Mouse (Mus musculus): ENCODE results near the gene Cd47. TPM values are rescaled to one million over a fixed set of nuclear protein-coding genes. Genes with fewer than 3 reads are reported as not detected.

Cd47 gene
- polyA plus RNA-seq (2014; fragmentation: Nextera tagmentation; extraction: Ambion mirVana), result 152 and 167 TPM in 2 replicates

DNA sequence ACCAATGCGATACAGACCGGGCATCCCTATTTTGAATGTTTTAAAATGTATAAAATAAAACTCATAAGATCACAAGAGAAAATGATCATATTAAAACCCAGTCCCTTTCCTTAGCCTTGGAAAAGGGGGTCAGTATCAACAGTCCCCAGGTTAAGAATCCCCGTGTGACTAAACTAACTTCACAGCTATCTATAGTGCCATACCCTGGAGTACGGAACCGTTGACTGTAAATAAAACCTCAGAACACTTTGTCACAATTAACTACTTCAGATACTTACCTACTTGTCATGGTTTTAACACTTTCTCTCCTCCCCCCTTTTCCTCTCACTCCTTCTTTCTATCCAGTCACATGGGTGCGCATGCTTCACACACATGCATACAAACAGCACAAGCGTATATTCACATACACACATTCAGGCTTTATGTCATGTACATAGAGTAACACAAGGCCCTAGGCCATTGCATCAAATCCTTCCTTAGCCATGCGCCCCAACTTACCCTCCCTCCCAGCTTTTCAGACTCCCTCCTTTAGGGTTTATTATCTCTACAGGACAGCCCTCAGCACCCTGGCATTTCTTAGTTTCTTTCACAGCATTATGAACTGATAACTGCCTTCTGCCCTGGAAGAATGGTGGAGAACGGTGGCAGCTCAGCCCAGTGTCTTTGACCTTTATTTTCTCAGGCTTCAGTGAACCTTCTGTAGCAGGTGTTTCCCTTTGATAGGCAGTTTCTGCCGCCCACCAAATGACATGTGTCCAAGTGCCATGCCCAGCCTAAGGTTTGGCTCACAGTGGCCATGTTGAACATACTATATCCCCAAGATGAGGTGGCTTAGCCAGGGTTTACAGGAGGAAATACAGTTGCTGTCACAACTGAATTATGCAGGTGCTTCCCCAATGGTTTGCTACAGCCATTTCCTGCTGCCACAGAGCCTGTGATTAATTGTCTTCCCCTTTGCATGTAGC is at the start of gene Cd47:
TSS of gene Cd47 (plus strand) at position 937 of the 965 bp plus-strand sequence.
- DNase-seq (ENCODE audit: low spot score) (no peak), ATAC-seq (ENCODE audit: low FRiP score) (no peak)
- 83% methylated on average over 10 of the region's 10 CpGs for WGBS
- no peak within 1 kb of the TSS for H3K4me2 ChIP-seq (replicated peaks)
- no peak within 1 kb of the TSS for H3K27ac ChIP-seq
- H3K27me3 ChIP-seq (ENCODE audit: control insufficient read depth, insufficient read depth, low read length), result no peaks in the 10 kb centered on the region
- H3K4me1 ChIP-seq (replicated peaks; ENCODE audit: control insufficient read depth, insufficient read depth, low read length), result peaks cover 20% of the 10 kb centered on the region
- no peak within 1 kb of the TSS for H3K4me3 ChIP-seq (replicated peaks; ENCODE audit: low read length)
- H3K9ac ChIP-seq, result no peak within 1 kb of the TSS
- no peaks in the 10 kb centered on the region for H3K9me3 ChIP-seq (ENCODE audit: control insufficient read depth, low read length)
- no peaks in the 10 kb centered on the region for H3K36me3 ChIP-seq (replicated peaks; ENCODE audit: control insufficient read depth, insufficient read depth)

DNA sequence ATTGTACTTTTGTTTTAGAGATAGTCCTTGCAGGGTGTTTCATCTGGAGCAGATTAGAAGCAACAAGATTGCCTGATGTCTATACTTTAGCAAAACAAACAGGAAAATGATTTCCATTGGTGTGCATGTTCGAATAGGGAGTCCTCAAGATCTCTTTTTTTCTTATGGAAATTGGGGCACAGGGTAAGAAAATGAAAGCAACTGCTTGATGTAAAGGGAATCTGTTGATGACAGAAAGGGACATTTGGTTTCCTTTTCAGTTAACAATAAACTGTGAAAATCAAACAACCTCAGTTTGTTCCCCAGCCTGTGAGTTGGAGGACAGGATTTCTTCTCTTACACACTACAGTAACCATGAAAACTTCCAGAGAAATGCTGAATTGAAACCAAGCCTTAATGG is 47.4 kb upstream of the Cd47 start:
- no peaks in the 10 kb centered on the region for H3K9me3 ChIP-seq (ENCODE audit: control insufficient read depth, low read length)
- 36% methylated on average over 1 of the region's 1 CpGs for WGBS
- no peaks in the 10 kb centered on the region for H3K4me1 ChIP-seq (replicated peaks; ENCODE audit: control insufficient read depth, insufficient read depth, low read length)
- ATAC-seq (ENCODE audit: low FRiP score) (no peak), DNase-seq (ENCODE audit: low spot score) (no peak)
- no peak overlapping the region for H3K4me3 ChIP-seq (replicated peaks; ENCODE audit: low read length)
- H3K4me2 ChIP-seq (replicated peaks), result no peak overlapping the region
- no peaks in the 10 kb centered on the region for H3K36me3 ChIP-seq (replicated peaks; ENCODE audit: control insufficient read depth, insufficient read depth)
- H3K27ac ChIP-seq, result peak overlapping the region; percentile 21; the same call in 1 of the 2 replicates
- H3K27me3 ChIP-seq (ENCODE audit: control insufficient read depth, insufficient read depth, low read length), result no peaks in the 10 kb centered on the region
- no peak overlapping the region for H3K9ac ChIP-seq

DNA sequence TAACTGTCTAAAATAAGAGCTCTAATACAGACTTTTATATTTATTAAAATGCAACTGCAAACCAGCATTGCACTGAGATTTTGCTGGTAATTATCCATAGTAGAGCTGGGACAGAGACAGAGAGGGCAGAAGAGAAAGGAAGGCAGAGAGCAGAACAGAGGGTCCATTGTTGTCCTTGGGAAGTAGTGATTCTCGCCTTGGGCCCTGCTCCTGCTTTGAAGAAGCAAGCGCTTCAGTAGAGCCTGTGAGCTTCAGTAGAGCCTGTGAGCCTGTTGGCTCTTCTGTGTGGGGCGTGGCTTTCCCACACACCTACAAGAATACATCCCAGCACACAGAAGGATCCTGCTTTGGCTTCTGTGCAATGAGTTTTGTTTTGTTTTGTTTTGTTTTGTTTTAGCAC is 47.0 kb upstream of the Cd47 start:
- Histone ChIP-seq H3K9me3 (ENCODE audit: control insufficient read depth, low read length) (no peaks in the 10 kb centered on the region), H3K36me3 (replicated peaks; ENCODE audit: control insufficient read depth, insufficient read depth) (no peaks in the 10 kb centered on the region), H3K27ac (peak overlapping the region; percentile 21; the same call in 1 of the 2 replicates), H3K9ac (no peak overlapping the region), H3K4me2 (replicated peaks) (no peak overlapping the region), H3K4me1 (replicated peaks; ENCODE audit: control insufficient read depth, insufficient read depth, low read length) (no peaks in the 10 kb centered on the region), H3K27me3 (ENCODE audit: control insufficient read depth, insufficient read depth, low read length) (no peaks in the 10 kb centered on the region), H3K4me3 (replicated peaks; ENCODE audit: low read length) (no peak overlapping the region)
- ATAC-seq (ENCODE audit: low FRiP score), result peak; percentile 64; the same call in 1 of the 2 replicates
- WGBS, result 39% methylated on average over 3 of the region's 3 CpGs
- DNase-seq (ENCODE audit: low spot score), result no peak

DNA sequence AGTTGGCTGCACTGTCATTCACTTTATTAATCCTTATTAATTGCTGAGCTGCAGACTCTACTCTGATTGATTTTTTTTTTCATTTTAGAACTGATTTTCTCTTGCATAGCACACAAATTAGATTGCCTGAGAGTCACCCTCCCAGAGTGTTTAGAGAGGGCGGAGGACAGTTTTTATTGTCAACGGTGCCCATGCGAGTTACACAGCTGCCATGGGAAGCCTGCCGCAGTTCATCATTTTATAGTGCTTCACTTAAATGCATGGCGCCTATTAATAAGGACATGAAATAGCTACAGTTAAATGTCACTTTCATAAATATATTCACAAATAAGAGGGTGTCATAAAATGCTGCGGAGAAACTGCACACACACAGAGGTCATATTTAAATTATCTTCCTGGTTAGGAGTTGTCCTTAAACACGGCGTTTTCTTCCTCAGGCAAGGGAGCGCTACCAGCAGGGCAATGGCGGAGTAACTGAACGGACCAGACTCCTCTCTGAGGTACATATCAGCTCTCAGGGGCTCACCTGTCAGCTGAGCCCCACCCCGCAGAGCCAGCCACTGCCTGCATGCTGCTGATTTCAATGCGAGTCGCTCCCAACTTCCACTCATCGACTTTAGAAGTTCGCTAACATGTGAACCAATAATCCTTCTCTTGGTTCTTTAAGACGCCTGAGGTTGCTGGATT is 39.7 kb upstream of the Cd47 start:
- ATAC-seq (ENCODE audit: low FRiP score) (no peak), DNase-seq (ENCODE audit: low spot score) (no peak)
- 75% methylated on average over 17 of the region's 17 CpGs for WGBS
- Histone ChIP-seq H3K9me3 (ENCODE audit: control insufficient read depth, low read length) (no peaks in the 10 kb centered on the region), H3K9ac (no peak overlapping the region), H3K4me2 (replicated peaks) (no peak overlapping the region), H3K4me1 (replicated peaks; ENCODE audit: control insufficient read depth, insufficient read depth, low read length) (no peaks in the 10 kb centered on the region), H3K27ac (no peak overlapping the region), H3K4me3 (replicated peaks; ENCODE audit: low read length) (no peak overlapping the region), H3K36me3 (replicated peaks; ENCODE audit: control insufficient read depth, insufficient read depth) (peaks cover 13% of the 10 kb centered on the region; the same call in 1 of the 2 replicates), H3K27me3 (ENCODE audit: control insufficient read depth, insufficient read depth, low read length) (no peaks in the 10 kb centered on the region)

DNA sequence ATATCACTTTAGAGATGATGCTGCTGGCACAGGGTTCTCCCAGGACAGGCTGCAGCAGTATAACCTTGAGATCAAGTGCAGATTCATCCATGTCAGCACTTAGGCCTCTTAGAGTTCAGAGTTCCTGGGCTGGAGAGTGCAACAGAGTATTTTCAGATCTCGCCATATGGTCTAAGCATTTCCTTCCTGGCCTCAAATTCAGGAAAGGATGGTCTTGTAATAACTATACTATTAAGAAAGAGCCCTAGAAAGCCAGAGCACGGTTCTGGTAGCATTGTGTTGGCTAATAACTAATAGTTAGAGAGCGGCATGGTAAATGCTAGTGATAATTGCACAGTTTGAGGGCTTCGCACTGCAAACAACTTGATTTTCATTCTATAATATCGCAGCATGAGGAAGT is 38.4 kb upstream of the Cd47 start:
- no peaks in the 10 kb centered on the region for H3K4me1 ChIP-seq (replicated peaks; ENCODE audit: control insufficient read depth, insufficient read depth, low read length)
- DNase-seq (ENCODE audit: low spot score), result no peak
- H3K27ac ChIP-seq, result no peak overlapping the region
- H3K27me3 ChIP-seq (ENCODE audit: control insufficient read depth, insufficient read depth, low read length), result no peaks in the 10 kb centered on the region
- 91% methylated on average over 5 of the region's 5 CpGs for WGBS
- no peak overlapping the region for H3K4me2 ChIP-seq (replicated peaks)
- H3K9ac ChIP-seq, result no peak overlapping the region
- no peaks in the 10 kb centered on the region for H3K9me3 ChIP-seq (ENCODE audit: control insufficient read depth, low read length)
- no peak for ATAC-seq (ENCODE audit: low FRiP score)
- H3K4me3 ChIP-seq (replicated peaks; ENCODE audit: low read length), result no peak overlapping the region
- peaks cover 13% of the 10 kb centered on the region; the same call in 1 of the 2 replicates for H3K36me3 ChIP-seq (replicated peaks; ENCODE audit: control insufficient read depth, insufficient read depth)

DNA sequence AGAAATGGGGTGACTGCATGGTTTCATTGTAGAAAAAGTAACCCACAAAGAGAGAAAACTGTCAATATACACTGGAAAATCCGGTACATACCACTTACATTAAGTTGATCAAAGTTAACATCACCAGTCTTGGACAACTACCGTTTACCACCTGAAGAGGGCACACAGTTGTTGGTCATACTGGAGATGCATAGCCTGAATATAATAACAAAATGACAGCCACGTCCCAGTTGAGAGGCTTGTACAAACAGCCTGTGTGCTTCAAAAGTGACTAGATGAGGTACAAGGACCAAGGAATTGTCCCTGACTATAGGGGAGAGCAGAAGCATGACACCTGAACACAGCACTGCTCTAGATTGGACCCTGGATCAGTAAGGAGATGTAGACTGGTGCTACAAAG is 34.0 kb upstream of the Cd47 start:
- no peak for DNase-seq (ENCODE audit: low spot score)

DNA sequence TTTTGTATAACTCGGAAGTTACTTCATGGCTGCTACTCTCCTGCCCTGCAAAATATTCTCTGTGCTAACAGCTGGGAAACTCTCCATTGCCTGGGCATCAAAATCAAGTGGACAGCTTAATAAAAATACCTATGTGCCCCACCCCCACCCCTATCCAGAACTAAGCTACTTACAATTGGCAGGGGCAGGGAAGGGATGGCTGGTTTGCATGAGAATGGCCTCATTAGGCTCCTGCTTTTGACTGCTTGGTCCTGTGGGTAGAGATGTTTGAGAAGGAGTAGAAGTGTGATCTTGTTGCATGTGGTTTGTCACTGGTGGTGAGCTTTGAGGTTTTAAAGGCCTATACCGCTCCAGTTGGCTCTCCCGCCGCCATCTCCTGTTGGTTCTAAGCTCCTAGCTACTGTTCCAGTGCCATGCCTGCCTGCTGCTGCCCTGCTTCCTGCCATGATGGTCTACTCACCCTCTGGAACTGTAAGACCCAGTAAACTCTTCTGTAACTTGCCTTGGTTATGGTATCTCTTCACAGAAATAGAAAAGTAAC is 31.8 kb upstream of the Cd47 start:
- ATAC-seq (ENCODE audit: low FRiP score) (no peak), DNase-seq (ENCODE audit: low spot score) (no peak)
- H3K9ac ChIP-seq, result no peak overlapping the region
- 82% methylated on average over 4 of the region's 4 CpGs for WGBS
- H3K4me1 ChIP-seq (replicated peaks; ENCODE audit: control insufficient read depth, insufficient read depth, low read length), result no peaks in the 10 kb centered on the region
- H3K36me3 ChIP-seq (replicated peaks; ENCODE audit: control insufficient read depth, insufficient read depth), result peaks cover 7% of the 10 kb centered on the region; the same call in 1 of the 2 replicates
- H3K27me3 ChIP-seq (ENCODE audit: control insufficient read depth, insufficient read depth, low read length), result no peaks in the 10 kb centered on the region
- H3K4me3 ChIP-seq (replicated peaks; ENCODE audit: low read length), result no peak overlapping the region
- H3K4me2 ChIP-seq (replicated peaks), result no peak overlapping the region
- H3K9me3 ChIP-seq (ENCODE audit: control insufficient read depth, low read length), result no peaks in the 10 kb centered on the region
- no peak overlapping the region for H3K27ac ChIP-seq

More for the DNA sequence above, 34.0 kb upstream of the Cd47 start:
- no peaks in the 10 kb centered on the region for H3K9me3 ChIP-seq (ENCODE audit: control insufficient read depth, low read length)
- no peak for ATAC-seq (ENCODE audit: low FRiP score)
- peaks cover 13% of the 10 kb centered on the region; the same call in 1 of the 2 replicates for H3K36me3 ChIP-seq (replicated peaks; ENCODE audit: control insufficient read depth, insufficient read depth)
- H3K4me1 ChIP-seq (replicated peaks; ENCODE audit: control insufficient read depth, insufficient read depth, low read length), result no peaks in the 10 kb centered on the region
- H3K4me3 ChIP-seq (replicated peaks; ENCODE audit: low read length), result no peak overlapping the region
- no peak overlapping the region for H3K9ac ChIP-seq
- H3K4me2 ChIP-seq (replicated peaks), result no peak overlapping the region
- no peaks in the 10 kb centered on the region for H3K27me3 ChIP-seq (ENCODE audit: control insufficient read depth, insufficient read depth, low read length)
- 59% methylated on average over 3 of the region's 3 CpGs for WGBS
- no peak overlapping the region for H3K27ac ChIP-seq

DNA sequence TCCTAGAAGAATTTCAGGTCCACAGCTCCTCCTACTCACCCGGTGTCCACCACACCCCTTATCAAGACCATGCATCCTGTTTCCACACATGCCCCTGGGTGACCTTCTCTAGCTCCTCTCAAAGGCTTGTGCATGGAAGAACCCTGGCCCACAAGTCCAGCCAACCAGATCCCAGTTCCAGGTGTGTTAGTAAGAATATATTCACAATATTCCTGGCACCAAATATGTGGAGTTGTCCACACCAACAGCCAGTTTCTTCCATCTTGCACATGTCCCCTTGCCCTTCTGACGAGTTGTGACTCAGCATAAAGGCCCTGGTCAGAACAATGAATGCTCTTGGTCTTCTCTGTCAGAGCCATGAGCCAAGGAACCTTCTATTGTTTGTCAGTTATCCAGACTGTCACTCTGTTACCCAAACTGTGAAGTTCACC is 30.5 kb upstream of the Cd47 start:
- WGBS, result 87% methylated on average over 2 of the region's 2 CpGs
- no peak overlapping the region for H3K4me3 ChIP-seq (replicated peaks; ENCODE audit: low read length)

More for the DNA sequence above, 30.5 kb upstream of the Cd47 start:
- Histone ChIP-seq H3K4me2 (replicated peaks) (no peak overlapping the region), H3K9ac (no peak overlapping the region), H3K36me3 (replicated peaks; ENCODE audit: control insufficient read depth, insufficient read depth) (no peaks in the 10 kb centered on the region), H3K27me3 (ENCODE audit: control insufficient read depth, insufficient read depth, low read length) (no peaks in the 10 kb centered on the region), H3K27ac (no peak overlapping the region), H3K4me1 (replicated peaks; ENCODE audit: control insufficient read depth, insufficient read depth, low read length) (no peaks in the 10 kb centered on the region), H3K9me3 (ENCODE audit: control insufficient read depth, low read length) (no peaks in the 10 kb centered on the region)
- ATAC-seq (ENCODE audit: low FRiP score) (no peak), DNase-seq (ENCODE audit: low spot score) (no peak)
